Mouse (Mus musculus): ENCODE data around the gene Smco2. TPM values are rescaled to one million over a fixed set of nuclear protein-coding genes. Genes with fewer than 3 reads are reported as not detected.

Smco2 gene
- polyA plus RNA-seq, 1 experiment = not detected

- no peak for DNase-seq (ENCODE audit: low spot score)
Observed at GRCm38 (mm10) chr6:146901929-146902328, 52.0 kb downstream of the Smco2 start.

DNA sequence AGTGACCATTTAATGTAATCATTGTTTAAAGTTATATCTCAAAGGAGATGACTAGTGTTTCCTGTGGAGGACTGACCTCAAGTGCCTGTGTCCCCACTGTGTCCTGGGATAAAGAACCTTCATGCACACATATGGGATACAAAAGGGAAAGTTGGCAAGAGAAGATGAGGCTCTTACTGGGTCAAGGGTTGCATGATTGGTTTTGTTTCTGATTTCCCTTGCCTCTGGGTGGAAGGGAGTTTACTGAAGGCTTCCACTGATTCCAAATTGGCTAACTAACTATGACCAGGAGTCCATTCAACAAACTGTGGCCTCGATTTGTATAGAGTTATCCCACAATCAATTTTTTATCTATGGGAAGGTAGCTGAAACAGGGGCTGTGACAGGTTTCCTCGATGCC, 53.7 kb downstream of the Smco2 start:
- DNase-seq (ENCODE audit: low spot score) = no peak

- no peak for DNase-seq (ENCODE audit: low spot score)
Observed at GRCm38 (mm10) chr6:146904707-146905106, 54.8 kb downstream of the Smco2 start.

DNA sequence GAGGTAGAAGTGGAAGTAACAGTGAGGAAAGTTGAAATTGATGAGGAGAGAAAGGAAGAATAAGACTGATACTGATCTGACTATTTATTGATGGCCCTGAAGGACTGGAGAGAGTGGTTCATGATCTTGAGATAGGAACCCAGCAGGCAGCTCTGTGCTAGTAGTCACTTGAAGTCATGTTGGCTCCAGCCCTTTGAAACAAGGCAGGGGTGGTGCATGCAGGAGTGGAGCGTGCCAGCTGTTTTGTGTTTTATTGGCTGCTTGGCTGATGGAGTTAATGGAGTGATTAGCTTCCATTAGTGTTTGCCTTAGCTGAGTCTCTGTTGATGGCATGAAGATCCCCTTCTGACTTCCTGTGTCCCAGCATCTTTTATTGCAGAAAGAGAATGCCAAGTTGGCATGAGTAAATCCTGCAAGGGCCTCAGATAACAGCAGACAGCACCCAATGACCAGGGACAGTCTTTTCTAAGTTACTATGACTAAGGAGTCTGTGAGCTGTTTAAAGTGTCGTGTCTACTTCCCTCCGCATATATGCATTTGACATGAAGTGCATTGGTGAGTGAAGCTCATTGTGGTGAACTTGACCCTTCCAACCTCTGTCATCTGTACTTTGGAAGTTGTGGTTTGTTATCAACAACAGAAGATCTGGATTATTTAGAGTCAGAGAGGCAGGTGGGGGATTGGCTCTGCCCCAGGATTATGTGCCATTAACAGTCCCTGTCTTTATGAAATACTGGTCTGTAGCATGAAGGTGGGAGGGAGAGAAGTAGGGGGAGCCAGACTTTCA, 56.3 kb downstream of the Smco2 start:
- DNase-seq (ENCODE audit: low spot score) = no peak

DNA sequence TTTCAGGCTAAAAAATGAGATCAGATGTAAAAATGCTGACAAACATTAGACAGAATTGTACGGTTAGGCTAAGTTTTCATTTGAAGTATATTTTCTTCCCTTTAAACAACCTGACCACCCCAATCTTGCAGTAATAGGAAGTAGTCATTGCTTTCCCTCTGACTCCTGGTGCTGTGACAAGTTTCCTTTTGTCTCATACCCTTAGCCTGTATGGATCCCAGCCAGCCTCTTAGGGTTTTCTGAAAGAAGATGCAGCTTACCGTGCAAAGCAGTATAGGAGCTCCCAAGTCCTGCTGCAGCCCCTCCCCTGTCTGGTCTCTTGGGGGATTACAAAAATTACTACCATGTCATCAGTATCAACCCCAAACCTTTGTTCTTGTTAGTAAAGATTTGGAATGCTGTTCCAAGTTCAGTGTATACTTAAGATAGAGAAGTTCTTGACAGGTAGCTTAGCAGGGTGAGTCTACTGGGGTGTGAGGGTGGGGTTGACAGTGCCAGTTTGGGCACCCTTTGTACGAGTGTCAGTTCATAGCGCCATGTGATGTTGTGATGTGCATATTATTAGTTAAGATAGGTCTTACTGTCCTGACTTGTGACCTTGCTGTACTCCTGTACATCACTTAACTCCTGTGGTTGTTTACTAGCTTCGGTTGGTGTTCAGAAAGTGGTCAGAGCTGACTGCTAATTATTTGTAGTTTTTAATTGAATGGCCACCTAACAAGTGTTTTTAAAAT, 57.3 kb downstream of the Smco2 start:
- DNase-seq (ENCODE audit: low spot score) = no peak

GRCm38 (mm10) chr6:146907795-146908190, 57.9 kb downstream of the Smco2 start:
- no peak for DNase-seq (ENCODE audit: low spot score)

DNA sequence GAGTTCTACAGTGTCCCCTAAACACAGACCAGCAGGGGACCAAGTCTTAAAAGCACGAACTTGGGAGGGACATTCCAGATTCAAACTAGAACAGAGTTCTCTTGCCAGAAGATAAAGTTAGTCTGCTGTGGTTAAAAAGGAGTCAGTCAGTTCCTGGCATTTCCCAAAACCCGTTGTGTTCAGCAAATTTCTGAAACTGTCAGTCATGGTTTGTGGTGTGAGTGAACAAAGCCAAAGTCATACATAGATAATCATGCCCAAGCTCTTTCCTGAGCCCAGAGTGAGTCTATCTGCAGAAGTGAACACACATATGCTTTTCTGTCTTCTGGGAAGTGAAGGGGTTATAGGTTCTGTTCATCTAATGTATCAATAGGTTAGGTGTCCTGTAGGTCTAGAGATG, 58.9 kb downstream of the Smco2 start:
- DNase-seq (ENCODE audit: low spot score) = no peak

GRCm38 (mm10) chr6:146909725-146910489, 60.0 kb downstream of the Smco2 start:
- no peak for DNase-seq (ENCODE audit: low spot score)

- DNase-seq (ENCODE audit: low spot score) = no peak
Observed at GRCm38 (mm10) chr6:146910801-146911200, 60.9 kb downstream of the Smco2 start.

- DNase-seq (ENCODE audit: low spot score) = no peak
Observed at GRCm38 (mm10) chr6:146912835-146913488, 63.1 kb downstream of the Smco2 start.

GRCm38 (mm10) chr6:146913489-146914198, 63.7 kb downstream of the Smco2 start:
- DNase-seq (ENCODE audit: low spot score) = no peak

DNA sequence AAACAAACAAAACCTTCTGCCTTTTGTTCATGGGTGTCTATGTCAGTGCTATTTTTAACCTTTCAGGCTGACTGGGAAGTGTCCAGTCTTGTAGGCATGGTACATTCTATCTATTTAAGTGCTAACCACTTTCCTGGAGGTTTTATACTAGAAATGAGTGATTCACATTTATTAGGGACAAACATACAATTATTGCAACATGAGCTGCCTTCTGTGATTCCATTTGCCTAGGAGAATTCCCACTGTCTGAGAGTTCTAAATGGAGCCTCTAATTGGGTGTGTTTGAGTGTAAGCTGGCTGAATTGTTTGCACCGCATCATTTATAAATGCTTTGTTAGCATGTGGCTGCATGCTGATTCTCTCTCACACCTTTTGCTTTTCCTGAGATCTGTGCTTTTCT, 65.9 kb downstream of the Smco2 start:
- no peak for DNase-seq (ENCODE audit: low spot score)

- no peak for DNase-seq (ENCODE audit: low spot score)
Observed at GRCm38 (mm10) chr6:146917396-146917795, 67.5 kb downstream of the Smco2 start.

- DNase-seq (ENCODE audit: low spot score) = no peak
Observed at GRCm38 (mm10) chr6:146918341-146918740, 68.4 kb downstream of the Smco2 start.

Other genes starting within 250 kb of the Smco2 start
- gene Med21, start 207.6 kb upstream of the Smco2 start, polyA plus RNA-seq (2012; rRNA removed) = 77.1 and 98.5 TPM in 2 replicates
- 19.6 and 29.0 TPM in 2 replicates for gene Tm7sf3, start 207.3 kb upstream of the Smco2 start, polyA plus RNA-seq (2012; rRNA removed)
- gene Stk38l, start 125.1 kb upstream of the Smco2 start, polyA plus RNA-seq (2012; rRNA removed) = 14.2 and 15.7 TPM in 2 replicates
- gene Arntl2, start 54.0 kb upstream of the Smco2 start, polyA plus RNA-seq (2012; rRNA removed) = 28.4 and 28.6 TPM in 2 replicates
- 64.0 TPM in 2 replicates for gene Ppfibp1, start 38.4 kb downstream of the Smco2 start, polyA plus RNA-seq (2012; rRNA removed)
- gene 1700034J05Rik, start 104.3 kb downstream of the Smco2 start, polyA plus RNA-seq (2012; rRNA removed) = not detected in 2 replicates
- gene Rep15, start 182.5 kb downstream of the Smco2 start, polyA plus RNA-seq (2012; rRNA removed) = 1.2 and 1.3 TPM in 2 replicates
- 51.2 and 58.6 TPM in 2 replicates for gene Mrps35, start 192.7 kb downstream of the Smco2 start, polyA plus RNA-seq (2012; rRNA removed)
- 4.3 and 4.7 TPM in 2 replicates for gene Mansc4, start 236.9 kb downstream of the Smco2 start, polyA plus RNA-seq (2012; rRNA removed)
- gene Klhl42, start 241.3 kb downstream of the Smco2 start, polyA plus RNA-seq (2012; rRNA removed) = 18.4 and 21.9 TPM in 2 replicates

Measured in urinary bladder, adult 2 months (tissue).